Mouse (Mus musculus) intestine, postnatal 0 days (tissue): ENCODE measurements around the gene Catsperb. TPM values are rescaled to one million over a fixed set of nuclear protein-coding genes. Genes with fewer than 3 reads are reported as not detected.
"Not testable (repeated sequence)": the region's sequence is repeated elsewhere in the genome, so short reads cannot be mapped to it uniquely, and the experiment has no call there.

Experiments
- ATAC-seq: fragments of 200-750 bp; cut with Nextera tagmentation; 2 replicates; pipeline ENCODE4 v1.8.0; 2017; ENCODE audit warnings: mild to moderate bottlenecking, moderate TSS enrichment, moderate library complexity
- H3K27ac ChIP-seq: fragments of 300-500 bp; sonication (generic); 2 replicates; pipeline ENCODE4 v1.5.1; 2014; ENCODE audit warnings: mild to moderate bottlenecking, low read depth, low read length, moderate library complexity
- H3K27me3 ChIP-seq: fragments of 300-500 bp; sonication (generic); replicated peaks from 2 replicates; pipeline ENCODE4 v1.6.1; 2014; ENCODE audit warnings: low read length, mixed read lengths; ENCODE audit not compliant: control insufficient read depth, insufficient read depth
- H3K36me3 ChIP-seq: fragments of 300-500 bp; sonication (generic); 2 replicates; pipeline ENCODE4 v1.6.1; 2014; ENCODE audit warnings: mild to moderate bottlenecking, moderate library complexity; ENCODE audit not compliant: control insufficient read depth, insufficient read depth
- H3K4me1 ChIP-seq: fragments of 300-500 bp; sonication (generic); replicated peaks from 2 replicates; pipeline ENCODE4 v1.6.1; 2014; ENCODE audit warnings: antibody characterized with exemption, low read length, mixed read lengths; ENCODE audit not compliant: control insufficient read depth, insufficient read depth
- H3K4me2 ChIP-seq: fragments of 300-500 bp; sonication (generic); replicated peaks from 2 replicates; pipeline ENCODE4 v1.6.1; 2014; ENCODE audit warnings: low read depth, mild to moderate bottlenecking, moderate library complexity
- H3K4me3 ChIP-seq: fragments of 300-500 bp; sonication (generic); 2 replicates; pipeline ENCODE4 v1.5.1; 2014; ENCODE audit warnings: low read depth, low read length
- H3K9ac ChIP-seq: fragments of 300-500 bp; sonication (generic); 2 replicates; pipeline ENCODE4 v1.6.1; 2014; ENCODE audit warnings: mild to moderate bottlenecking, low read depth, low read length
- H3K9me3 ChIP-seq: fragments of 300-500 bp; sonication (generic); 2 replicates; pipeline ENCODE4 v1.6.1; 2016; ENCODE audit warnings: mixed run types; ENCODE audit not compliant: control insufficient read depth
- CTCF ChIP-seq: sonication (generic); IDR thresholded peaks from 2 replicates; pipeline ENCODE4 v1.5.1; 2016; ENCODE audit warnings: low read depth, mild to moderate bottlenecking, control low read depth, antibody characterized with exemption, moderate library complexity
- WGBS: fragments of 180-500 bp; shearing (Covaris S2); extraction: QIAGEN DNeasy Blood & Tissue Kit; methylation state at CpG from one replicate; pipeline ENCODE4 v1.1.7; 2014; 5-methylcytosine and 5-hydroxymethylcytosine counted together
- polyA plus RNA-seq: library from polyadenylated mRNA; unstranded; fragments of >200 nt; fragmentation: Nextera tagmentation; extraction: Ambion mirVana; gene quantifications from 2 replicates; pipeline ENCODE4 v1.2.1, GENCODE M21; 2015

The Catsperb gene
- polyA plus RNA-seq = not detected in 2 replicates

DNA sequence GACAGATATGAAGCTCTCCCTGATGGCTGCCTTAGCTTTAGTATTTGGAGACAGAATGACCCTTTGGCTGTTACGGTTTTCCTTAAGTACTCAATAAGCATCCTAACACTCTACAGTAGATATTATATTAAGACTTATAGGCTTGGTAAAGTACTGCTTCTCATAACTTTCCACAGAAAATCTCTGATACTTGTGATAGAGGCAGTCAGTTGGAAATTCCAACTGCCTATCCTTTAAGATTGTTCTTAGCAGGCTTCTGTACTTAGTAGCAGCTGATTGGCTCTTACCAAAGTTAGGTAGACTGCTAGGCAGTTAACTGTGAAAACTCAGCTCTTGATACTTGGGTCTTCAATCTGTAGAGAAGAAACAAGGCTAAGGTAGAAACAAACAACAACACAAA is at the start of gene Catsperb:
Gene Catsperb, plus strand, starts transcription at position 301 of the 400 bp plus-strand sequence.
- H3K9ac ChIP-seq, H3K36me3 ChIP-seq, ATAC-seq, H3K27ac ChIP-seq, H3K27me3 ChIP-seq, H3K9me3 ChIP-seq, H3K4me1 ChIP-seq, H3K4me2 ChIP-seq, H3K4me3 ChIP-seq: not testable (repeated sequence)
- 91% methylated on average over 1 of the region's 1 CpGs for WGBS

DNA sequence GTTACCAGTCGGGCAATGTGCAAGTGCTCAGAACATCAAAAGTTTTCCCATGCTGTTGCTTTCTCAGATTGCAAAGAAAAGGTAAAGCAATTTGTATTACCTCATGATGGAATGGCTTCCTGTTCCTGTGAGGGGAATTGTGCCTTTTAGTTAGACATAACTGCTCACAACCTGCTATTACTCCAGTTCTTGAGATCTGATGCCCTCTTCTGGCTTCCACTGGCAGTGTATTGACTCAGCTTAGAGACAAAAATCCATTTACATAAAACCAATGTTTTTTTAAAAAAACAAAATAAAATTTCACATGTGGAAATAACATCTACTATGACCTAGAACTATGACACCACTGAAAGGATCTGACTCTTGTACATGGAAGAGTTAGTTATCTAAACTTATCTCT is 43.0 kb upstream of the Catsperb start:
- not testable (repeated sequence) for H3K36me3 ChIP-seq, ATAC-seq
- WGBS = 77% methylated on average over 1 of the region's 1 CpGs

DNA sequence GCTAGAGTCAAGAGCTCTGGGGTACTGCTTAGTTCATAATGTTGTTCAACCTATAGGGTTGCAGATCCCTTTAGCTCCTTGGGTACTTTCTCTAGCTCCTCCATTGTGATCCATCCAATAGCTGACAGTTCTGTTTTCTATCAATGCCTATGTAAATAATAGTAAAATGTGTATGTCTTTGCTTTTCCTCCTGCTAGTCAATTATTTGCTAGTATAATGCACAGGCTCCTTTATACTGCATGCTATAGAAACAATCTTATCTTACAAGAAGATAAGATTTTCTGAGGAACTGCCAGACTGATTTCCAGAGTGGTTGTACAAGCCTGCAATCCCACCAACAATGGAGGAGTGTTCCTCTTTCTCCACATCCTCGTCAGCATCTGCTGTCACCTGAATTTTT is 23.0 kb upstream of the Catsperb start:
- H3K9me3 ChIP-seq, H3K27ac ChIP-seq, H3K36me3 ChIP-seq, ATAC-seq, H3K9ac ChIP-seq, H3K4me1 ChIP-seq, H3K4me2 ChIP-seq, H3K4me3 ChIP-seq, H3K27me3 ChIP-seq: not testable (repeated sequence)
- WGBS = no CpG with 5 or more reads among the region's 1 CpGs

More for the DNA sequence above, 43.0 kb upstream of the Catsperb start:
- TF ChIP-seq CTCF = peak; percentile 38; the same call in 1 of the 2 replicates
- H3K9ac ChIP-seq, H3K27me3 ChIP-seq, H3K4me2 ChIP-seq, H3K9me3 ChIP-seq, H3K4me1 ChIP-seq, H3K4me3 ChIP-seq, H3K27ac ChIP-seq: not testable (repeated sequence)

DNA sequence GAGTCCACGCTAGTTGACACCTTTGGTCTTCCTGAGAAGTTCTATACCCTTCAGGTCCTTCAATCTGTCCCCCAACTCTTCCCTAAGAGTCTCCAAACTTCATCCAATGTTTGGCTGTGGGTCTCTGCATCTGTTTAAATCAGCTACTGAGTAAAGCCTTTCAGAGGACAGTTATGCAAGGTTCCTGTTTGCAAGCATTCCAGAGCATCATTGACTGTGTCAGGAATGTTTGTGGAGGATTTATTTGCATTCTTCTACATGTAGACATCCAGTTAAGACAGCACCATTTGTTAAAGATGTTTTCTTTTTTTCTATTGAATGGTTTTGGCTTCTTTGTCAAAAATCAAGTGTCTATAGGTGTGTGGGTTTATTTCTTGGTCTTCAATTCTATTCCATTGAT is 21.7 kb downstream of the Catsperb start:
- ATAC-seq = no peak
- no peaks in the 10 kb centered on the region for H3K4me1 ChIP-seq
- H3K9ac ChIP-seq = no peak overlapping the region
- no peak overlapping the region for H3K4me2 ChIP-seq
- no peaks in the 10 kb centered on the region for H3K36me3 ChIP-seq
- H3K27me3 ChIP-seq = no peaks in the 10 kb centered on the region
- no peak overlapping the region for H3K4me3 ChIP-seq
- H3K27ac ChIP-seq = no peak overlapping the region
- no peaks in the 10 kb centered on the region for H3K9me3 ChIP-seq
- WGBS = 74% methylated on average over 1 of the region's 1 CpGs
- TF ChIP-seq CTCF = no peak

DNA sequence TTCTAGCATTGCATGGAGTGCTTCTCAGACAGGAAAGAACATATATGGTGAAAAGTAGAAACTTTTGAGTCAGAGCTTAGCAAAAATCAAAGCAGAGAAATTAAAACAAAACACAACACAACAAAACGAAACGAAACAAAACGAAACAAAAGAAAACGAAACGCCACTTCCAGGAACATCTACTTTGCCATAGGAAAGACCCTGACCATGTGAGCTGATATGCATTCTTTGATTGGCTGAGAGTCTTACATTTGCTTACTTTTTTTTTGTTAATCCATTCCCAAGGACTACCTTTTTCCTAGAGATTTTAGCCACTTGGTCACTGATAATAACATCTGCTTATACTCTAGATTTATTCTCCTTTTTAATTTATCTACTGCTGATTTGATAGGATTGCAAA is 57.6 kb downstream of the Catsperb start:
- no peaks in the 10 kb centered on the region for H3K4me1 ChIP-seq
- ATAC-seq = no peak
- no peak overlapping the region for H3K4me2 ChIP-seq
- 96% methylated on average over 5 of the region's 5 CpGs for WGBS
- H3K9ac ChIP-seq = no peak overlapping the region
- no peaks in the 10 kb centered on the region for H3K9me3 ChIP-seq
- no peak overlapping the region for H3K4me3 ChIP-seq
- H3K27ac ChIP-seq = no peak overlapping the region
- no peak for TF ChIP-seq CTCF
- no peaks in the 10 kb centered on the region for H3K36me3 ChIP-seq
- H3K27me3 ChIP-seq = no peaks in the 10 kb centered on the region

DNA sequence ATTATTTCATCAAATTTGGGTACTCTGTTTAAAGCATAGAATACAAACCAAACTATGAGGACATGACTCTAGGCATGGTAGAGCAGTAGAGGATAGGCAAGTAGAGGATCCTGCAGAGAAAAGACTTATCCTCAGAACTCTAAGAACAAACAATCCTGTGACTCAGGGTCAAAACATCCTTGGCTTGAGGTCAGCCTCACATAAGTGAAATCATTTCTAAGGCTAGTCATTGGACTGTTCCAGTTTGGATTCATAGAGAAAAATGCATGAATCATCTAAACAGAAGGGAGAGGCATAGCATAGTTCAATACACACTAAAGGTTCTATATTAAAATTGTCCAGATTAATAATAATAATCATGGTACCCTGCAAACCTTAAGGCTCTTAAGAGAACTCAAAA is 79.1 kb downstream of the Catsperb start:
- Histone ChIP-seq H3K27me3 (no peaks in the 10 kb centered on the region), H3K36me3 (no peaks in the 10 kb centered on the region), H3K4me2 (no peak overlapping the region), H3K9ac (no peak overlapping the region), H3K4me3 (no peak overlapping the region), H3K4me1 (no peaks in the 10 kb centered on the region), H3K27ac (no peak overlapping the region), H3K9me3 (no peaks in the 10 kb centered on the region)
- TF ChIP-seq CTCF = no peak
- no peak for ATAC-seq

DNA sequence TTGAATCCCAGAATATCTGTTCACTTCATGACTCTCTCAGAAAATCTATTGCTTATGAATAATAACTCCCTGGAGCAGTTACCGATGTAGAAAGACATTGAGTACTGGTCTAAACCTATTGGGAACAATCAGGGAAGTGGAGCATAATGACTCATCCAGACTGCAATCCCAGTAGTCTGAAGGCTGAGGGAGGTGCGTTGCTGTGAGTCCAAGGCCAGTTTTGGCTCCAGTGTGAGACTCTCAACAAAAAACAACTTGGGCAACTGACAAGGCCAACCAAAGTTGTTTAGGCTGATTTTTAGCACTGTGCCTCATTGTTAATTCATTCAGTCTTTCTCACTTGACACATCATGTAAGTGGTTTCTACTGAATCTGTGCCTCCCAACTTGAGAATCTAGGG is 106.9 kb downstream of the Catsperb start:
- not testable (repeated sequence) for H3K9me3 ChIP-seq, H3K36me3 ChIP-seq, H3K4me3 ChIP-seq, H3K9ac ChIP-seq, H3K4me2 ChIP-seq, ATAC-seq, H3K27ac ChIP-seq, H3K27me3 ChIP-seq, H3K4me1 ChIP-seq
- WGBS = 81% methylated on average over 2 of the region's 2 CpGs
